Mouse (Mus musculus) common myeloid progenitor, adult 5-6 weeks (primary cell): ENCODE measurements around the gene Dnajc16. TPM values are rescaled to one million over a fixed set of nuclear protein-coding genes. Genes with fewer than 3 reads are reported as not detected.

Experiments used
- ATAC-seq: replicated peaks from 2 replicates; pipeline ENCODE4 v1.8.0; 2016; ENCODE audit warnings: low read depth, mild to moderate bottlenecking, moderate TSS enrichment, inconsistent platforms; ENCODE audit not compliant: poor library complexity, severe bottlenecking
- total RNA-seq: library from RNA; stranded (forward); fragments of 200-1000, 187-1606 nt; gene quantifications from 2 replicates; pipeline ENCODE4 v1.2.3, GENCODE M21; 2017

Gene Dnajc16
- total RNA-seq = 4.9 and 9.0 TPM in 2 replicates

DNA sequence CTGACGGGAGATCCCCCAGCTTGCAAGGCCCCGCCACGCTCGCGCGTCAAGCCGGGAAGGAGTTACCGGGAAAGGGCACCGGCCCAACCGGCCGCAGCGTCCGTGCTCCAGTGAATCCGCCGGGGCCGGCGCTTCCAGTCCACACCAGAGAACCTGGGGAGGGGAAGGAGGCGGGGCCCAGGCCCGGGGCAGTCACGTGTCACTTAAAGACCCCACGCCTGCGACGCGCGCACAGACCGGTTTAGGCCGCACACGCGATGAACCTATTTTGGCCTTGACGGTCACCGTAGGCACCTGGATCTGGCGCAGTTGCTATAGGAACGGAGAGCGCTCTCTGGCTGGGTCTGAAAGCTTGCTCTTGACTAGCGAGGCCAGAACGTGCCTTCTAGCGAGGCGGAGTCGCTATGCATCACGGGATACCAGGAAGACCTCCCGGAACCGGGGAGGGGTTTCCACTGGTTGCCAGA, at the start of gene Dnajc16:
Gene Dnajc16, minus strand, starts transcription at position 408 of the 467 bp plus-strand sequence.
- ATAC-seq = peak; percentile 73

DNA sequence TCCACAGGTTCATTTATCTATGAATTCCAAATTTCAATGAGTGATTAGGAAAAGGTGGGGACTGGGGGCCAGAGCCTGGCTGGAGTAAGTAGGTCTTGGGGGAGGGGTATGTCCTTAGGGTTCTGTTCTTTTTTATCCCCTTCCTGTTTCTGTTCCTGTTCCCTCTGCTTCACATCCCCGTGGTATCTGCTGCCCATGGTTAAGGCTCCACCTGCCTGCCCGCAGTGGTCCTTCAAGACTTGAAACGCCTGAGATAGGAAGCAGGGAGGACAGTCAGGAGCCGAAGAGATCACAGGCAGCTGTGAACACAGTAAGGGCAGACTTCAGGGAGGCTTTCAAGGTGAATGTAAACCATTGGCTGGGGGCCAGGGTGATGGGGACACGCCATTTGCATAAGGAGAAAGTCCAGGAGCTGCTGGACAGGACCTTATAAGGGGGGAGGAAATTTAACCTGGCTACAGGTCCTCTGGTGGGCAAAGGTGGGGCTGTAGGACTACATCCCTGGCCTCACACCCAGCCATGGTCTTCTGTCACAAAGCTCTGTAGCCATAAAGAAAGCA, 43.9 kb upstream of the Dnajc16 start:
- peak; percentile 50 for ATAC-seq

DNA sequence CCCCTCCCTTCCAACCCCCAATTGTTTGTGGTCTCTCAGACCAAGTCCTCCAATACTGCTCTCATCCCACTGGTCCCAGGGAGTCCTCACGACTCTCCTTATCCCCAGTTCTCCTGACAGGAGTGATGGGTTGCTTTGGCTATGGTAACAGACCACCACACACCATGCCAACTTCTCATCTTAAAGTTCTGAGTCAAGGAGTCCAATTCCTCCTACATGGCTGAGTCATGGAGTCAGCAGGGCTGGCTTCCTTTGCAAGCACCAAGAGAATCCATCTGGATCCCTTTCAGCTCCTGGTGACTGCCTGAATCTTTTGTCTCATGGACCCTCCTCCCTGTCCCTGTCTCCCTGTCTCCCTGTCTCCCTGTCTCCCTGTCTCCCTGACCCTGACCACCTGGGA, 43.2 kb upstream of the Dnajc16 start:
- ATAC-seq = no peak

DNA sequence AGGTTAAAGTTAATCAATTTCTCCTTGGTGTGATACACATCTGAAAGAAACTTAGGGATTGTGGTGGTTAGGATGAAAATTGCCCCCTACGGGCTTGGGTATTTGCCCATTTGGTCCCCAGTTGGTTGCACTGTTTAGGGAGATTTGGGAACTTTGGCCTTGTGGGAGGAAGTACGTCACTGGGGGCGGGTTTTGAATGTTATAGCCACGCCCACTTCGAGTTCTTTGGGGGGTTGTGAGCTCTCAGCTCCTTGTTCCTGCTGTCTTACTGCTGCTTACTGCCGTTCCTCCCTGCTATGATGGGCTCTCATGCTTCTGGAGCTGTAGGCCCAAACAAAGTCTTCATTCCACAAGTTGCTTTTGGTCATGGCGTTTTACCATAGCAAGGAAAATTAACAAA, 40.6 kb upstream of the Dnajc16 start:
- ATAC-seq = no peak

DNA sequence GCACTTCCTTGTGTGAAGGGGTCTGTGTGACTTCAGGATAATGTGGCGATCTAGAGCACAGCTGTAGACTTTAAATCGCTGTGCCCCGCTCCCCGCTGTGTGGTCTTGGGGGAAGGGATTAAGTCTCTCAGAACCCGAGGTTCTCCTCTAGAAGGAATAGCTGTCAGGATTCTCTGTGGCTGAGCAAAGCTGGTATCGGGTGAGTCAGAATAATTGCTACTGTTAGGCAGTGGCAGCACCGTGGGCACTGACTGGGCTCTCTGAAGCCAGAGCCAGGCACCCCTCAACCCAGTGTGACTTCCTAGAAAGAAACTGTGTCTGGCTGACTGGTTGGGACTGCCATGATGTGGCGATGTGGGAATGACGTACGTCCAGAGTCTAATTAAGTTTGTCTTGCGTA, 39.6 kb upstream of the Dnajc16 start:
- ATAC-seq = no peak

DNA sequence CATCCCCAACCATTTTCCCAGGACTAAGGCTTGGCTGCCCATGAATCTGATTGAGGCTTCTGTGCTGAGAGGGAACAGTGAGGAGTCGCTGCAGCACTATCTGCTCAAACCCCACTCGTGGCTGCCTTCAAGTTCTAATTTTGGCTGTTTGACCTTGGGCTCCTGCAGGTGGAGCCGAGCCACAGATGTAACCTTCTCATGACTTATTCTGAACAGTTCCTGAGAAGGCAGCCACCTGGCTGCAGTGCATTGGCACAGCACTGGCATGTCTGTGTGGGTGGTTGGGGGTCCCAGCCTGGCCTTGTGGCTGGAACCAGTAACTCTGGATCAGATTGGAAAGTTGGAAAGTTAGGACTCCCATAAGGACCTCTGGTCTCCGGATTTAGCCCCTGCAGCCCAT, 37.4 kb upstream of the Dnajc16 start:
- no peak for ATAC-seq

DNA sequence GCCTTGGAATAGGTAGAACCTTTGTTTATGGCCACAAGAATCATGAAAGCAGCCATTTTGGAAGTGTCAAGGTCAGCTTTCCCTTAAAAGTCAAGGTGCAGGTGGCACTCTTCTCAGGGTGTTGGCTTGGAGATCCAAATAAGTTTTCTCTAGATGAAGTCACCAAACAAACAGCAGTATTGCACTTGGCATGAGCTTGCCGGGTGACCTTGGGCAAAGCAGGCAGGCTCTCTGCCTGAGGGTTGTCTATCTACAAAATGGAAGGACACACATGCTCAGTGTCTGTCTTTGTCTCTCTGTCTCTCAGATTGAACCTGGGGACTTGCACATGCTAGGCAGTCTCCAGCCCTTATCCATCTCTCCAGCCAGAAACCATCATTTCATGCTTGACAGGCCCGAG, 36.7 kb upstream of the Dnajc16 start:
- ATAC-seq = no peak

DNA sequence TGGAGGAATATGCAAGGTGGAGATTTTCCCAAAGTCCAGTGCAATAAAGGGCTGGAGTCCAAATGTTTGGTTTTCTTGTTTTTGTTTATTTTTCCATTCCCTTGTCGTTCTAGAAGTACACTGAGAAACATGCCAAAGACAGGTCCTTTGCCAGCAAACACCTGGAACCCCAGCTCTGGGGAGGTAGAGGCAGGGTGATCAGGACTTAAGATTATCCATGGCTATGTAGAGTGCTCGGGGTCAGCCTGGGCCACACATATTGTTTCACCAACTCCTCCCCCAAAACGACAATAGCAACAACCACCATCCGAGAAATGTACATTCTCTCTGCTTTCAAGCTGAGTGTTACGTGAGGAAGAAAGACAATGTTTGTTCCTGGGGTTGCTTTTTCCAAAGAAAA, 35.3 kb upstream of the Dnajc16 start, which contains the start of gene Cela2a:
Gene Cela2a, minus strand, starts transcription at position 101 of the 400 bp plus-strand sequence.
- ATAC-seq = no peak

DNA sequence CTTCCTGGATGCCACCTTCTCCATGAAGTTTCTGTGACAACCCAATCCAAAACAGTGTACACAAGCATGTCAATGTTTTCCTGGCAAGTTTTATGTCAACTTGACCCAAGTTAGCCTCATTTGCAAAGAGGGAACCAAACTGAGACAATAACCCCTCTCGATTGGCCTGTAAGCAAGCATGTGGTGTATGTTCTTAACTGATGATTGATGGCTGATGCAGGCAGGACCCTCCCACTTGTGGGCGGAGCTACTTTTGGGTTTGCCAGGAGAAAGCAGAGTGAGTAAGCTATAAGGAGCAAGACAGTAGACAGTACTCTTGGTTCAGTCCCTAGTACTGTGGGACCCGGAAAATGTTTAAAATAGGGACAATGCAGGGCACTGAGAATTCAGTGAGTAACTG, 32.2 kb upstream of the Dnajc16 start:
- peak; percentile 79 for ATAC-seq

DNA sequence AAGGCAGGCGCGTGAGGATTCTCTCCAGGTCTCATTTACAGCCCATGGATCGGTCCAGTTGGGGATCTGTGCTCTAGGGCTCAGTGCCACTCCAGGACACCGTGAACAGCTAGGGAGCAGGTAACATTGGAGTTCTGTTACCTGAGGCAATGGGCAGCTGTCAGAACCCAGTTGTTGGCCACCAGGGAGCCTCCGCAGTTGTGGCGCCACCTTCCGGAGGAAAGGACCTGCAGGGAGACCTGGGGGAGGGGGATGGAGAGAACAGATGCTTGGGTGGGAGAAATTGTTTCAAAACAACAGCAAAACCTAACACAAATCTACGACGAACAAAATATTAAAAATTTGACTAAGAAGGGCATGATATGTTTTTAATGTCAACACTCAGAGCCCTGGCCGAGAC, 31.4 kb upstream of the Dnajc16 start:
- ATAC-seq = no peak

DNA sequence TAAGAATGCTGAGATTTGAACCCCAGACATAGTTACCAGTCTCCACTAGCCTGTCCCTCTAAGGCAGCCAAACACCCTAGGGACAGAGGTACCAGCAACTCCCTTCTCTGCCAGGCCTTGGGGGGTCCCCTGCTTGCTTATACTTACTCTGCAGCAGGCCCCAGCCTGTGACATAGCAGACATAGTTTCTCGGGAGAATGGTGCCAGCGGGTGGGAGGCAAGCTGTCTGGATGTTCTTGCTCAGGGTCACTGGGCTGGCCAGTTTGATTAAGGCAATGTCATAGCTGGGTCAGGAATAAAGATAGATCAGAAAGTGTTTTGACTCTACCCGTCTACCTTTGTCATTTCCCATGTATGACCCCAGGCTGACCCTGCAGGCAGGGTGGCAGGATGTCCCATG, 30.4 kb upstream of the Dnajc16 start:
- ATAC-seq = no peak

DNA sequence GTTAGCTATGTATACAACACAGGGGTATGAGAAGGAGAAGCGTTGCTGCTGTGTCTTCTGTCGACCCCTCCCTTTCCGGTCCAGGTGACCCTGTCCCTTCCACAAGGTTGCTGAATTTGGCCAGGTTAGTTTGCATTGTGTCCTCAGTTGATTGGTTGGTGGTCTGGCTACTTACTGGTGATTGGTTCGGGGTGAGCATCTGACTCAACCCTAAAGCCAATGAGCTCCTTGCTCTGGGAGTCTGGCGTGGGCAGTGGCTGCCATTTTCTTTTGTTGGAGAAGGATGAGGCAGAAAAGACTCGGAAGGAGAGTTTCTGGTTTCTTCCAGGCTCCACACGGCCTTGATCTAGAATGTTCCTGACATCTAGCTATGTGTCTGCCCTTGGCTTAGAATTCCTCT, 28.6 kb upstream of the Dnajc16 start:
- no peak for ATAC-seq

DNA sequence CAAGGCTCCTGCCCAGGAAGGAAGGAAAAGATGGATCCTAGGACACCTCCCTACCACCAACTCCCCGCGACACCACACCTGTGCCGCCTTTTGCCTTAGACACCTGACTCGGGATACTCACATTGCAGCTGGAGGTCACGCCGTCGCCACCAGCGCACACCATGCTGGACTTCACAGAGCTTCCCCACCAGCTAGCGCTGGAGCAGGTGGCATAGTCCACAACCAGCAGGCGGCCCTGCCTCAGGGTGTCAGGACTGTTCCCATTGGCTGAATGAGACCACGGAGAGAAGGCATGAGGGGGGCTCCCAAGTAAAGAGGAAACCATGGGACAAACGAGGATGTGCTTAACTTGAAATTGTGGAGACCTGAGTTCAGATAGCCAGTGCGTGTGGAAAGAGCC, 28.1 kb upstream of the Dnajc16 start:
- ATAC-seq = no peak

DNA sequence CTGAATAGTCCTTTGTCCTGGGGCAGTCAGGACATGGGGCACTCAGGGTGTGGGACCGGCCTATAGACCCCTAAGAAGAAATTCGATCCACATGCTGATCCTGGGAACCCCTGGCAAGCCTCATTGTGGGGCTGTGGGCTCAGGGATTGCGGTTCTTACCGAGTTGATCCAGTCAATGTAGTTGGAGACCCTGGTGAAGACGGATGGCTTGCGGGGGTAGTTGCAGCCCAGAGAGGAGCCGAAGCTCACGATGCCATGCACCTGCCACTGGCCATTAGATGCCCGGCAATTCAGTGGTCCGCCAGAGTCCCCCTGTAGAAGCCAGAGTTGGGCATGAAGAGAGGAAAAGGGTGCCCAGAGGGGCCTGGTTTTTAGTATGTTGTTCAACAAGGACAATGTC, 27.0 kb upstream of the Dnajc16 start:
- ATAC-seq = no peak

DNA sequence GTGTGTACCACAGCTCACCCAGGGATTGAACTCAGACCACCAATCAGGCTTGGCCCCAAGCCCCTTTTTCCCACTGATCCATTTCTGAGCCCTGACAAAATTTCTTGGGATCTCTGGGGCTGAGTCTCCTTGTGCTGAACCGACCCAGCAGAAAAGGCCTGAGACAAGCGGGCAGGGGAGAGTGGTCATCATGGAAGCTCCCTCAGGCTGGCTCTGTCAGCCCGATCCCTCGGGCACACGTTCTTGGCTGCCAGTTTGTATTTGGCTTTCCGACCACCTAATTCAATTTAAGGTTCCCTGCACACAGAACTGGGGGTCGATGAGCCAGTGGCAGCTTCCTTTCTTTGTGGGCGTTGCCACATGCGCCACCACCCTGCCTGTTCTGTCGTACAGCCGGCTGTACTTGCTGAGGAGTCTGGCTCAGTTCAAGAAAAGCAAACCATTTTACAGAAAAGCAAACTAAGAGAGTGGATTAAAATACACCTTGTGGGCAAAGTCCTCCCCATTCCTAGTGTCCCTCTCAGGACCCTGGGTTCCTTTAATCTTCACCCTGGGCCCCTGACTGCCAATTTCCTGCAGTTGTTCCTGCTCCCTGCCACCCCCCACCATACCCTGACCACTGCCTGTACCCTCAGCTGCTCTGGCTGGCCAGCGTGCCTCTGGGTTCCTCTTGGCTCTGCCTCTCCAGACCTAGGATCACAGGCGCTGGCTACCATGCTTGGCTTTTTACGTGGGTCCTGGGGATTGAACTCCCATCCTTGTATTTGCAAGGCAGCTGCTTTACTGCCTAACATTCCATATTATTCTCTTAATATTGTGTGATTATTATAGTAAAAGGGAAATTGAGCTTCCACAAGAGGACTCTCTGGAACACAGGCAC, 26.3 kb upstream of the Dnajc16 start:
- no peak for ATAC-seq

DNA sequence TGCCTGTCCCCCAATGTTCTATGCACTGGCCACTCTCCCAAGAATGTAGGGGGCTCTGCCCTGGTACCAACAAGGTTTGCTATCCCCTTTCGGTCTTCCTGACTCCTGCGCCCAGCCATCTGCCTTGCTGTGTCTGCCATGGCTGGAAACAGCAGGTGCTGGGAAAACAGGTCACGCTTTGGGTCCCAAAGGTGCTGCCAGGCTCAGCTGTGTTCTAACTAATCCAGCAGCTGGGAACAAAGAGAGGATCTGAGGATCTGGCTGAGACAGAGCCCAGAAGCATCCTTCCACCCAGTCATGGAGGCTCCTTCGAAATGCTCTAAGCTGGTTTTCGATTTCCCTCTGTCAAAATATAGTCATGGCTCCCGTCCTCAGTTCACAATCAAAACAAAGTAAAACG, 25.5 kb upstream of the Dnajc16 start:
- ATAC-seq = no peak

DNA sequence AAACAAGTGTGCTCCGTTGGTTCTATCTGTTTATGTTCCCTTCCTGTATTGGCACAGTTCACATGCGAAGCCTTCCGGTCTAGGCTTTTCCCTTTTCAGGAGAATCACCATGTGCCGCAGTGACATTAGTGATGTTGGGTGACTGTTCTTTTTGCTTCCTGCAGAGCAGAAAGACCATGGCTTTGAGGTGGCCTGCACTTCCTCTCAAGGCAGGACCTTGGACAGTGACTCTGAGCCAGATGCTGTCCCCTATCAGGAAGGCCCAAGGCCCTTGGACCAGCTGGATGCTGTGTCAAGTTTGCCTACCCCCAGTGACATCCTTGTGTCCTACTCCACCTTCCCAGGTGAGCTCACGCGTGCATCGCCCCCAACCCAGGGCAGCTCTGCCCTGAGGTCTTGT, 20.6 kb upstream of the Dnajc16 start:
- ATAC-seq = no peak

DNA sequence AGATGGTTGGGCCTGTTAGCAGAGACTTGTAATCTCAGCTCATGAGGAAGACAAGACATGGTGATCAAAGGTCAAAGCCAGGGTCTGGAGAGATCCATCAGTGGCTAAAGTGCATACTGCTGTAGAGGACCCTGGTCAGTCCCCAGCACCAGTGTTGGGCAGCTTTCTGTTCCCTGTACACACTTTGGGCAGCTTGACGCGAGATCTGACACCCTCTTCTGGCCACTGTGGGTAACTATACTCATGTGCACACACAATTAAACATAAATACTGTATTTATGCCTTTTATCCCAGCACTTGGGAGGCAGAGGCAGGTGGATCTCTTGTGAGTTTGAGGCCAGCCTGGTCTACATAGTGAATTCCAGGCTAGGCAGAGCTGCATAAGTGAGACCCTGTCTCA, 20.2 kb upstream of the Dnajc16 start:
- no peak for ATAC-seq

DNA sequence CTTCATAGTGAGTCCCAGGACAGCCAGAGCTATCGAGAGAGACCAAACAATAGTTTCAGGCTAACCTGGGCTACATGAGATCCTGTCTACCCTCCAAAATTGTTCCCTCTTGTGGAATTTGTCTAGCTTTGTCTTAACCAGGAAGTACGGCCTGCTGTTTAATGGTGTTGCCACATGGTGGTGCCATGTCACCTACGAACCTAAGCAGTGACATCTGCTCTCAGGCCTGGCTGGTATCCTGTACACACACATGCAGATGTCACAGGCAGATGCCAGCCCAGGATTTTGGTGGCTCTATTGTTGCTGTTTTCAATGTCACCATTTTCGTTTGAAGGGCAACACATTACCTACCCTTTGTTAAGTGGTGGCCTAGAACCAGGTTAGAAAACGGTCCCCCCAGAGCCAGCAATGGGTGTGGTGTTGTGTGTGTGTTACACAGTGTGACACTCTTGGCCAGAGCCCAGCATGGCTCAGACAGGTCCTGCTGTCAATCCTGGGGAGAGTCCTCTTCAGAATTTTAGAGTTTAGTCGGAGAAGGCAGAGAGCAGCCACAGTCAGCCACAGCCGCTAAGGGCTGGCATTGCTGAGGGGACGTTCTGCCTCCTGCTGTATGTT, 19.2 kb upstream of the Dnajc16 start:
- ATAC-seq = peak; percentile 94

DNA sequence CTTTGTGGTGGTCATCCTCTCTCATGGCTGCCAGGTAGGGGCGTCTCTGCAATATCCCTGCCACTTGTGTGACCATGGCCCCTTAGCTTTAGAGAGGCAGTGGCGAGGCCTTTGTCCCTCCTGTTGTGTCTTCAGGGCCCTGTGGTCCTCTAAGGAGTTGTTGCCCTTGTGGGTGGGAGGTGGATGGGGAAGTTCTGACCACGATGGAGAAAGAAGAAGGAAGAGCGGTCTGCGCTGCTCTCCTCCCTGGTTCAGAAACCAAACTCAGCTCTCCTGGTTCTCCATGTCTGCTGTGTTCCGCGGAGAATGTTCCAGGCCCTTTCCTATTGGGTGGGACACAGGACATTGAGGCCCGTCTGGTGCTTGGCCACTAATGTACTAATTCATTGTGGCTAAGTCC, 15.2 kb upstream of the Dnajc16 start:
- ATAC-seq = no peak

DNA sequence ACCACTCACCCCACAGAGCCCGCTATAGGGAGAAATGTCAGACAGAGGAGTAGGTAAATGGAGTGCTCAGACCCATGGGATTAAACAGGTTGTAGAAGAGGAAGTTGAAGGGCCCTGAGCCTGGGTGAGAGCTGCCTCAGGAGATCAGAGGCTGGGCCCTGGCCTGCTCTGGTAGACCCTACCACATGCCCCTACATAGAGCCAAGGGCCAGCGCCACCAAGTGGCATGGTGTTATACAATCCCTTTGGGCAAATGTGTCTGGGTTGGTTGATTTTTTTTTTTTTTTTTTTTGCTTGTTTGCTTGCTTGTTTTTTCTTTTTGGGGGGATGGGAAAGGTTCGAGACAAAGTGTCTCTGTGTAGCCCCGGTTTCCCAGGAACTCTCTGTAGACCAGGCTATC, 13.4 kb upstream of the Dnajc16 start:
- no peak for ATAC-seq
